Mouse (Mus musculus) lung, embryonic 14.5 days (tissue): ENCODE data around the gene Il2rb. TPM values are rescaled to one million over a fixed set of nuclear protein-coding genes. Genes with fewer than 3 reads are reported as not detected.

Experiments used
- ATAC-seq: fragments of 200-750 bp; cut with Nextera tagmentation; 2 replicates; pipeline ENCODE4 v1.8.0; 2017; ENCODE audit warnings: mild to moderate bottlenecking, moderate TSS enrichment, moderate library complexity; ENCODE audit not compliant: insufficient read depth
- DNase-seq: peaks from one replicate; pipeline ENCODE4 v3.0.0-alpha.2; 2015
- H3K27ac ChIP-seq: fragments of 300-500 bp; sonication (generic); 2 replicates; pipeline ENCODE4 v1.5.1; 2014; ENCODE audit warnings: low read depth, mild to moderate bottlenecking, moderate library complexity
- H3K27me3 ChIP-seq: fragments of 300-500 bp; sonication (generic); 2 replicates; pipeline ENCODE4 v1.6.1; 2014; ENCODE audit warnings: low read length, control low read depth; ENCODE audit not compliant: insufficient read depth
- H3K36me3 ChIP-seq: fragments of 300-500 bp; sonication (generic); 2 replicates; pipeline ENCODE4 v1.6.1; 2014; ENCODE audit warnings: control low read depth; ENCODE audit not compliant: insufficient read depth
- H3K4me1 ChIP-seq: fragments of 300-500 bp; sonication (generic); 2 replicates; pipeline ENCODE4 v1.6.1; 2014; ENCODE audit warnings: antibody characterized with exemption, control low read depth; ENCODE audit not compliant: insufficient read depth
- H3K4me2 ChIP-seq: fragments of 300-500 bp; sonication (generic); 2 replicates; pipeline ENCODE4 v1.6.1; 2014; ENCODE audit warnings: mild to moderate bottlenecking
- H3K4me3 ChIP-seq: fragments of 300-500 bp; sonication (generic); 2 replicates; pipeline ENCODE4 v1.5.1; 2014; ENCODE audit warnings: low read depth, low read length
- H3K9ac ChIP-seq: fragments of 300-500 bp; sonication (generic); 2 replicates; pipeline ENCODE4 v1.6.1; 2014
- H3K9me3 ChIP-seq: fragments of 300-500 bp; sonication (generic); 2 replicates; pipeline ENCODE4 v1.6.1; 2016; ENCODE audit warnings: low read depth, low read length, control low read depth
- CTCF ChIP-seq: IDR thresholded peaks from 2 replicates; pipeline ENCODE4 v1.5.1; 2016; ENCODE audit warnings: antibody characterized with exemption, low read depth
- WGBS: fragments of 180-500 bp; shearing (Covaris S2); extraction: QIAGEN DNeasy Blood & Tissue Kit; methylation state at CpG from one replicate; pipeline ENCODE4 v1.1.7; 2014; 5-methylcytosine and 5-hydroxymethylcytosine counted together
- polyA plus RNA-seq: library from polyadenylated mRNA; unstranded; fragments of >200 nt; fragmentation: Nextera tagmentation; extraction: Ambion mirVana; gene quantifications from 2 replicates; pipeline ENCODE4 v1.2.1, GENCODE M21; 2014

The Il2rb gene
- polyA plus RNA-seq, 1 experiment from 2014 or later = 0.12 TPM

- Histone ChIP-seq H3K4me3 (no peak overlapping the region), H3K27ac (peak overlapping the region; percentile 92), H3K36me3 (peaks cover 8% of the 10 kb centered on the region; the same call in 1 of the 2 replicates), H3K27me3 (no peaks in the 10 kb centered on the region), H3K9me3 (no peaks in the 10 kb centered on the region), H3K4me2 (peak overlapping the region; percentile 81), H3K9ac (no peak overlapping the region; the same call in 1 of the 2 replicates), H3K4me1 (peaks cover 26% of the 10 kb centered on the region)
- no peak for ATAC-seq
- no peak for TF ChIP-seq CTCF
- 81% methylated on average over 3 of the region's 3 CpGs for WGBS
- no peak for DNase-seq
Measured at GRCm38 (mm10) chr15:78530141-78530540, 35.1 kb upstream of the Il2rb start.

GRCm38 (mm10) chr15:78529428-78529990, 34.4 kb upstream of the Il2rb start:
- H3K36me3 ChIP-seq = peaks cover 12% of the 10 kb centered on the region; the same call in 1 of the 2 replicates
- DNase-seq = peak; percentile 82
- TF ChIP-seq CTCF = no peak
- peak overlapping the region; percentile 44 for H3K4me3 ChIP-seq
- peaks cover 26% of the 10 kb centered on the region for H3K4me1 ChIP-seq
- peak overlapping the region; percentile 81 for H3K4me2 ChIP-seq
- peak overlapping the region; percentile 92 for H3K27ac ChIP-seq
- no peaks in the 10 kb centered on the region for H3K27me3 ChIP-seq
- H3K9me3 ChIP-seq = no peaks in the 10 kb centered on the region
- peak overlapping the region; percentile 59 for H3K9ac ChIP-seq
- under 1% methylated on average over 15 of the region's 15 CpGs for WGBS
- peak; percentile 65 for ATAC-seq

- Histone ChIP-seq H3K27ac (peak overlapping the region; percentile 92), H3K9ac (peak overlapping the region; percentile 59), H3K4me2 (peak overlapping the region; percentile 81), H3K36me3 (peaks cover 15% of the 10 kb centered on the region; the same call in 1 of the 2 replicates), H3K9me3 (no peaks in the 10 kb centered on the region), H3K27me3 (no peaks in the 10 kb centered on the region), H3K4me3 (peak overlapping the region; percentile 44), H3K4me1 (peaks cover 26% of the 10 kb centered on the region)
- TF ChIP-seq CTCF = no peak
- DNase-seq = peak; percentile 72
- ATAC-seq = 0 out of 2 replicates have a peak, but pooled peaks have one; percentile 0
- whole genome bisulfite sequencing = 25% methylated on average over 11 of the region's 11 CpGs
Measured at GRCm38 (mm10) chr15:78528726-78529411, 33.8 kb upstream of the Il2rb start.

- Histone ChIP-seq H3K9ac (peak overlapping the region; percentile 59; the same call in 1 of the 2 replicates), H3K4me1 (peaks cover 26% of the 10 kb centered on the region), H3K27ac (peak overlapping the region; percentile 92; the same call in 1 of the 2 replicates), H3K4me3 (no peak overlapping the region), H3K27me3 (no peaks in the 10 kb centered on the region), H3K4me2 (peak overlapping the region; percentile 81), H3K36me3 (peaks cover 15% of the 10 kb centered on the region; the same call in 1 of the 2 replicates), H3K9me3 (no peaks in the 10 kb centered on the region)
- ATAC-seq (no peak), DNase-seq (peak; percentile 47)
- WGBS = 48% methylated on average over 7 of the region's 7 CpGs
- TF ChIP-seq CTCF = no peak
Measured at GRCm38 (mm10) chr15:78527973-78528372, 32.9 kb upstream of the Il2rb start.

GRCm38 (mm10) chr15:78524163-78524562, 29.1 kb upstream of the Il2rb start:
- Histone ChIP-seq H3K27me3 (no peaks in the 10 kb centered on the region), H3K9me3 (no peaks in the 10 kb centered on the region), H3K4me1 (peaks cover 5% of the 10 kb centered on the region; the same call in 1 of the 2 replicates), H3K4me3 (no peak overlapping the region), H3K9ac (no peak overlapping the region), H3K27ac (no peak overlapping the region), H3K4me2 (no peak overlapping the region), H3K36me3 (peaks cover 15% of the 10 kb centered on the region; the same call in 1 of the 2 replicates)
- DNase-seq = no peak
- ATAC-seq = no peak
- WGBS = 88% methylated on average over 5 of the region's 5 CpGs
- TF ChIP-seq CTCF = no peak

- 53% methylated on average over 6 of the region's 6 CpGs for WGBS
- TF ChIP-seq CTCF = no peak
- DNase-seq (no peak), ATAC-seq (no peak)
- Histone ChIP-seq H3K4me1 (no peaks in the 10 kb centered on the region), H3K27ac (no peak overlapping the region), H3K9me3 (no peaks in the 10 kb centered on the region), H3K4me2 (no peak overlapping the region), H3K9ac (no peak overlapping the region), H3K36me3 (peaks cover 15% of the 10 kb centered on the region; the same call in 1 of the 2 replicates), H3K27me3 (no peaks in the 10 kb centered on the region), H3K4me3 (no peak overlapping the region)
Measured at GRCm38 (mm10) chr15:78521892-78522291, 26.8 kb upstream of the Il2rb start.

- Histone ChIP-seq H3K4me1 (no peaks in the 10 kb centered on the region), H3K36me3 (peaks cover 11% of the 10 kb centered on the region; the same call in 1 of the 2 replicates), H3K27ac (no peak overlapping the region), H3K4me3 (no peak overlapping the region), H3K9ac (no peak overlapping the region), H3K27me3 (no peaks in the 10 kb centered on the region), H3K9me3 (no peaks in the 10 kb centered on the region), H3K4me2 (no peak overlapping the region)
- DNase-seq (no peak), ATAC-seq (no peak)
- WGBS = 52% methylated on average over 8 of the region's 8 CpGs
- no peak for TF ChIP-seq CTCF
Measured at GRCm38 (mm10) chr15:78521331-78521730, 26.3 kb upstream of the Il2rb start.
